In the genomic region with DNA sequence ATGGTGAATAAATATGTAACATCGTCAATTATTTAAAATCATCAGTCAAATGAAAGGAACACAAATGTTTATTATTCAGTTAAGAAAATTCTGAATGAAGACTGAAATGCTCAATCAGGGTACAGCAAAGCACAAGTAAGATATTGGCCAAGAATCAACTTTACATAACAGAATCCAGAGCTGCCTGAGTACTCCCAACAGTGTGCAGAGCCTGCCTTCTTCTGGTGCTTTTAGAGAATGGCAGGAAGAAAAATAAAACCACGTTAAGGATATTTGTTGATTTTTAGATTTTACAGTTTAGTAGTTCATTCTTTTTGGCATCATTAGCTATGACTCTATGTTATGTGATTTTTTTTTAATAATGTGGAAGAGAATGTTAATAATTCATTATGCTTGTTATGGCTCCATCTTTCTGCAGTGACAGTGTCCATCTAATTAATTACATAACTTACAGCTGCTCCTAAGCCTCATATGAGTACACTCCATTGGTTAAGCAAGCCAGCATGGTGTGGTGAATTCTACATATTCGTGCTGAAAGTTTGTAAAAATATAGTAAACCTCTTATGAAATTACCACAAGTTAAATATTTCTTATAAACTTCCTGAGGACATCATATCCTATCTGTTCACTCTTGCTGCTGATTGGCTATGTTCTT, we compare ENCODE assay signal across 8 mouse cellular contexts.
DNase-seq lines count a peak whose midpoint lies in the region.

No protein-coding gene starts in this region.

- peak; percentile 4 for DNase-seq in kidney, adult 9 months
- no peak for DNase-seq in kidney, adult 8-10 months
- DNase-seq in MN1 (ENCODE audit: low spot score) = peak; percentile 71
- DNase-seq in embryo, embryonic 10.5 days (ENCODE audit: low spot score) = peak; percentile 47
- DNase-seq in mesoderm, embryonic 11.5 days (ENCODE audit: low read depth, low spot score) = peak; percentile 14
- DNase-seq in thymus, postnatal 14 days = no peak
- no peak for DNase-seq in gastrocnemius, adult 18-20 months (ENCODE audit: low spot score)
- DNase-seq in thymus, postnatal 4 days = no peak

Comparison
In these comparisons a context has a peak if more than half of its experiments do, and no peak if none do; other contexts are left out.
1. DNase-seq: peak in kidney, adult 9 months (single experiment), MN1 (single experiment), embryo, embryonic 10.5 days (single experiment) and mesoderm, embryonic 11.5 days (single experiment); none in kidney, adult 8-10 months (0 of 2), thymus, postnatal 14 days (single experiment), gastrocnemius, adult 18-20 months (single experiment) and thymus, postnatal 4 days (single experiment).